Mouse (Mus musculus) heart, postnatal 0 days (tissue): ENCODE measurements around the gene Bcas3.

ENCODE experiments used
- CTCF ChIP-seq: IDR thresholded peaks from 2 replicates; pipeline ENCODE4 v1.5.1; 2016; ENCODE audit warnings: antibody characterized with exemption, control low read depth, low read depth
- EP300 ChIP-seq: IDR thresholded peaks from 2 replicates; pipeline ENCODE4 v1.6.1; 2016; ENCODE audit warnings: antibody characterized with exemption, low read depth

- no peak for TF ChIP-seq CTCF
- no peak for TF ChIP-seq EP300
Observed at GRCm38 (mm10) chr11:85684981-85685380, 332.0 kb downstream of the Bcas3 start.
